ENCODE assay signal across 22 mouse cellular contexts in genomic region chr15:27857242-27857641, GRCm38 (mm10).
DNase-seq lines count a peak whose midpoint lies in the region; ATAC-seq and TF ChIP-seq lines count a peak whose summit lies in the region.
"Had no signal": no experiment of that assay in that cellular context is flagged by ENCODE, and none has a peak within 500 bp of the region (broad histone marks: within the 10 kb centered on the region; RNA-seq: fewer than 3 reads in every experiment).

No protein-coding gene starts in this region.

- intact Hi-C loops in heart, postnatal 25 days (cut with DNase I) = loop anchor here (10.0 kb wide), 1 partner anchor 328 kb away; no protein-coding TSS in a partner anchor
- intact Hi-C loops in left cerebral cortex, adult 2 months (cut with DNase I) = loop anchor here (2.0 to 10.0 kb wide), 2 partner anchors 28 to 202 kb away; no protein-coding TSS in a partner anchor

- H3K9me3 ChIP-seq in heart, embryonic 13.5 days = no peaks in the 10 kb centered on the region
- no peaks in the 10 kb centered on the region for H3K9me3 ChIP-seq in kidney, embryonic 16.5 days (ENCODE audit: low read length)
- H3K9me3 ChIP-seq: hindbrain, embryonic 12.5 days; kidney, embryonic 15.5 days; limb, embryonic 10.5 days; neural tube, embryonic 15.5 days had no signal

- DNase-seq in cerebellum, postnatal 10 days = no peak
- no peak for DNase-seq in heart, postnatal 25 days (ENCODE audit: low spot score)
- no peak for DNase-seq in left cerebral cortex, adult 2 months (ENCODE audit: extremely low spot score in 1 of 2, low spot score in 2 of 2)
- DNase-seq in left cerebral cortex, adult 18-20 months (ENCODE audit: low spot score in 2 of 2) = no peak
- DNase-seq in naive thymus-derived CD4-positive, alpha-beta T cell, adult 2 months (ENCODE audit: low read depth) = peak; percentile 37
- DNase-seq: adrenal gland, adult 8-10 months; gastrocnemius, postnatal 36 days; heart, postnatal 10 days; kidney, adult 11 months; kidney, postnatal 4 days; liver, postnatal 0 days; right cerebral cortex, adult 18-20 months; right cerebral cortex, postnatal 4 days; thymus, adult 18-20 months had no signal

- no peaks in the 10 kb centered on the region for H3K27me3 ChIP-seq in heart, embryonic 13.5 days (replicated peaks)
- no peaks in the 10 kb centered on the region for H3K27me3 ChIP-seq in kidney, embryonic 16.5 days (ENCODE audit: insufficient read depth, low read length)
- H3K27me3 ChIP-seq: hindbrain, embryonic 12.5 days; kidney, embryonic 15.5 days; neural tube, embryonic 15.5 days had no signal

- peak overlapping the region; percentile 47; the same call in 1 of the 2 replicates for H3K9ac ChIP-seq in heart, embryonic 13.5 days
- H3K9ac ChIP-seq in kidney, embryonic 16.5 days (replicated peaks; ENCODE audit: low read length) = no peak overlapping the region
- H3K9ac ChIP-seq: hindbrain, embryonic 12.5 days; kidney, embryonic 15.5 days; liver, postnatal 0 days; neural tube, embryonic 15.5 days had no signal

- no peak overlapping the region for H3K4me3 ChIP-seq in heart, embryonic 13.5 days
- no peak overlapping the region for H3K4me3 ChIP-seq in left cerebral cortex, adult 2 months
- no peak overlapping the region for H3K4me3 ChIP-seq in kidney, embryonic 16.5 days (ENCODE audit: low read length)
- H3K4me3 ChIP-seq: hindbrain, embryonic 12.5 days; kidney, embryonic 15.5 days; limb, embryonic 10.5 days; neural tube, embryonic 15.5 days had no signal

- H3K27ac ChIP-seq in heart, embryonic 13.5 days (replicated peaks) = peak overlapping the region; percentile 29
- H3K27ac ChIP-seq in left cerebral cortex, adult 2 months = peak overlapping the region; percentile 26; the same call in 1 of the 2 replicates
- no peak overlapping the region for H3K27ac ChIP-seq in kidney, embryonic 16.5 days (ENCODE audit: low read length)
- H3K27ac ChIP-seq: hindbrain, embryonic 12.5 days; limb, embryonic 10.5 days; neural tube, embryonic 15.5 days had no signal

- peaks cover 35% of the 10 kb centered on the region for H3K36me3 ChIP-seq in heart, embryonic 13.5 days
- peaks cover 32% of the 10 kb centered on the region for H3K36me3 ChIP-seq in kidney, embryonic 16.5 days (ENCODE audit: insufficient read depth, low read length)

- ATAC-seq in cerebellum, adult (ENCODE audit: insufficient number of reproducible peaks, low FRiP score, low TSS enrichment) = 0 out of 2 replicates have a peak, but pooled peaks have one; percentile 13
- ATAC-seq in heart, embryonic 13.5 days (ENCODE audit: extremely low read depth, insufficient number of reproducible peaks, low FRiP score, low TSS enrichment) = no peak
- ATAC-seq in kidney, embryonic 16.5 days (ENCODE audit: low FRiP score, low TSS enrichment) = no peak

- no peak for TF ChIP-seq CTCF in left cerebral cortex, adult 2 months (IDR thresholded peaks at IDR 0.05)

- peak overlapping the region; percentile 28 for H3K4me2 ChIP-seq in heart, embryonic 13.5 days
- H3K4me2 ChIP-seq in kidney, embryonic 16.5 days (replicated peaks; ENCODE audit: low read depth, low read length) = no peak overlapping the region
- H3K4me2 ChIP-seq: hindbrain, embryonic 12.5 days; midbrain, embryonic 11.5 days had no signal

- 66% methylated on average over 7 of the region's 7 CpGs for WGBS in heart, embryonic 13.5 days
- 86% methylated on average over 7 of the region's 7 CpGs for WGBS in kidney, embryonic 16.5 days

- peaks cover 55% of the 10 kb centered on the region for H3K4me1 ChIP-seq in heart, embryonic 13.5 days
- H3K4me1 ChIP-seq in kidney, embryonic 16.5 days (ENCODE audit: insufficient read depth, low read length) = no peaks in the 10 kb centered on the region
- H3K4me1 ChIP-seq: hindbrain, embryonic 12.5 days; kidney, embryonic 15.5 days had no signal
